Mouse (Mus musculus): Measurements from ENCODE around the gene Cmah. TPM values are rescaled to one million over a fixed set of nuclear protein-coding genes. Genes with fewer than 3 reads are reported as not detected.

The Cmah gene
- polyA plus RNA-seq, 1 experiment: 0.34 TPM

DNA sequence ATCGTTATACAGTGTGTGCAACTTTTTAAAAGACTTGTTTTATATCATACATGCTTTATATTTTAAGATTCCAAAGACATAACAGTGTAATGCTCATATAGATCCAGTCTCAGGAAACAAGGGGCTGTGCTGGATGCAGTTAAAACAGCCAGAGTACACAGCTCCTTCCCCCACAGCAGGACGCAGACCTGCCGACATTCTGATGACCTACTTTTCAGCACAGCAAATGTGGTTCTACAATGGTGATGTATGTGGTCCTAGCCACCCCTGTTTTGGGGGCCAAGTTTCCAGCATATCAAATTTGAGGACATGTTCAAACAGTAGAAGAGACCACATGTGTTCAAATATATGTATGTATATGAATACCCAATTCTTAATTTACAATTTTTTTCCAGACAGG lies 198.3 kb downstream of the Cmah start:
- Histone ChIP-seq H3K4me3 (no peak overlapping the region), H3ac (ENCODE audit: control insufficient read depth, insufficient read length) (no peak overlapping the region), H3K27me3 (ENCODE audit: control insufficient read depth, insufficient read depth, insufficient read length) (no peaks in the 10 kb centered on the region), H3K4me2 (ENCODE audit: low read depth) (no peak overlapping the region), H3K36me3 (ENCODE audit: control insufficient read depth, insufficient read depth) (no peaks in the 10 kb centered on the region), H3K79me2 (ENCODE audit: control insufficient read depth, insufficient read depth) (no peaks in the 10 kb centered on the region)
- TF ChIP-seq CEBPB (IDR thresholded peaks at IDR 0.05; ENCODE audit: insufficient read depth, poor library complexity, severe bottlenecking) (no peak), USF1 (IDR thresholded peaks at IDR 0.05; ENCODE audit: low read depth) (no peak), TCF3 (IDR thresholded peaks at IDR 0.05; ENCODE audit: insufficient read length, low read depth) (no peak), MYOG (IDR thresholded peaks at IDR 0.05; ENCODE audit: control insufficient read depth in 1 of 3, insufficient read depth in 1 of 3, insufficient read length in 2 of 3, low read depth in 2 of 3) (no peak), POLR2A (IDR thresholded peaks at IDR 0.05; ENCODE audit: insufficient read length, low read depth) (no peak), E2F4 (IDR thresholded peaks at IDR 0.05; ENCODE audit: insufficient read depth) (no peak), REST (IDR thresholded peaks at IDR 0.05; ENCODE audit: insufficient read depth, insufficient read length) (no peak)

DNA sequence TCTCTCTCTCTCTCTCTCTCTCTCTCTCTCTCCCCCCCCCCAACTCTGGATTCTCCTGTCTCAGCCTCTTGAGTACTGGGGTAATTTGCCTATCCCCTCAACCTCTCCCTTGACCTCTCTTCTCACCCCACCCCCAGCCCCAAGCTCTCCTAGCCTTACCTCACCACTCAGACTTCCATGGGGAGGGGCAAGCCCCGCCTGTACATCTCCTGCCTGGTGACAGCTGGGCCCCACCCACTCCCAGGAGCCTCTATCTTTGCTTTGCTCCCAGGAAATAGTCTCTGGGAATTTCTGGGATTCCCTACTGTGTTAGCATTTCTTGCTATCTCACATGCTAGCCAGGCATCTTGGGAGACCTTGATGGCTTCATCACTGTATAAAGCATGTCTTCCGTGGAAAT lies 199.7 kb downstream of the Cmah start:
- no peak overlapping the region for H3K4me2 ChIP-seq (ENCODE audit: low read depth)
- no peaks in the 10 kb centered on the region for H3K27me3 ChIP-seq (ENCODE audit: control insufficient read depth, insufficient read depth, insufficient read length)
- H3ac ChIP-seq (ENCODE audit: control insufficient read depth, insufficient read length): no peak overlapping the region
- H3K79me2 ChIP-seq (ENCODE audit: control insufficient read depth, insufficient read depth): no peaks in the 10 kb centered on the region
- H3K36me3 ChIP-seq (ENCODE audit: control insufficient read depth, insufficient read depth): no peaks in the 10 kb centered on the region
- no peak overlapping the region for H3K4me3 ChIP-seq
- TF ChIP-seq MYOD1 (IDR thresholded peaks at IDR 0.05; ENCODE audit: control insufficient read depth in 1 of 3, insufficient read length in 2 of 3, low read depth in 2 of 3): peak in 1 of 3 experiments; percentile 64
- no peak for TF ChIP-seq E2F4 (IDR thresholded peaks at IDR 0.05; ENCODE audit: insufficient read depth)
- TF ChIP-seq POLR2A (IDR thresholded peaks at IDR 0.05; ENCODE audit: insufficient read length, low read depth): no peak
- no peak for TF ChIP-seq SRF (IDR thresholded peaks at IDR 0.05; ENCODE audit: control insufficient read depth, insufficient read length, low read depth)
- TF ChIP-seq MYOG (IDR thresholded peaks at IDR 0.05; ENCODE audit: control insufficient read depth in 1 of 3, insufficient read depth in 1 of 3, insufficient read length in 2 of 3, low read depth in 2 of 3): peak in 1 of 3 experiments; percentile 82
- TF ChIP-seq CEBPB (IDR thresholded peaks at IDR 0.05; ENCODE audit: insufficient read depth, poor library complexity, severe bottlenecking): no peak
- TF ChIP-seq POLR2AphosphoS2 (IDR thresholded peaks at IDR 0.05; ENCODE audit: insufficient read length, low read depth): no peak
- no peak for TF ChIP-seq TCF3 (IDR thresholded peaks at IDR 0.05; ENCODE audit: insufficient read length, low read depth)

Other genes with a start within 250 kb of the Cmah start
- 2.6 TPM for gene Carmil1, start 46.6 kb upstream of the Cmah start, polyA plus RNA-seq (2012; fragmentation: generic; extraction: Trizol)

All from myocyte (in vitro differentiated cells).